10 mouse cellular contexts compared by ENCODE assay signal in genomic region chr19:60883129-60883528, GRCm38 (mm10). TPM values are rescaled to one million over a fixed set of nuclear protein-coding genes. Genes with fewer than 3 reads are reported as not detected.
A peak's percentile ranks its signal among the peaks of the same experiment; 100 is the strongest.
DNase-seq lines count a peak whose midpoint lies in the region; ATAC-seq and TF ChIP-seq lines count a peak whose summit lies in the region.
"Had no signal": no experiment of that assay in that cellular context is flagged by ENCODE, and none has a peak within 500 bp of the region (broad histone marks: within the 10 kb centered on the region; RNA-seq: fewer than 3 reads in every experiment).

No protein-coding gene starts in this region.

- WGBS in liver, adult 2 months: 25% methylated on average over 3 of the region's 3 CpGs
- 35% methylated on average over 3 of the region's 3 CpGs for WGBS in liver, embryonic 12.5 days (ENCODE audit: insufficient replicate concordance)
- 4% methylated on average over 3 of the region's 3 CpGs for WGBS in embryonic facial prominence, embryonic 14.5 days
- WGBS in stomach, embryonic 16.5 days: 16% methylated on average over 3 of the region's 3 CpGs

- no peaks in the 10 kb centered on the region for H3K79me2 ChIP-seq in liver, adult 2 months (ENCODE audit: control insufficient read depth, insufficient read depth, low read length)

- H3K27ac ChIP-seq in liver, adult 2 months (replicated peaks; ENCODE audit: insufficient read depth, low read depth, low read length): no peak overlapping the region
- no peak overlapping the region for H3K27ac ChIP-seq in liver, embryonic 12.5 days
- no peak overlapping the region for H3K27ac ChIP-seq in embryonic facial prominence, embryonic 14.5 days (replicated peaks; ENCODE audit: low read depth, low read length)
- H3K27ac ChIP-seq in stomach, embryonic 16.5 days (ENCODE audit: low read length): no peak overlapping the region
- H3K27ac ChIP-seq: lung, embryonic 15.5 days; stomach, embryonic 15.5 days had no signal

- H3K27me3 ChIP-seq in liver, adult 2 months (ENCODE audit: control insufficient read depth, insufficient read depth, low read length): no peaks in the 10 kb centered on the region
- H3K27me3 ChIP-seq in liver, embryonic 12.5 days (replicated peaks): no peaks in the 10 kb centered on the region
- H3K27me3 ChIP-seq in embryonic facial prominence, embryonic 14.5 days (replicated peaks; ENCODE audit: control insufficient read depth, insufficient read depth, low read length): no peaks in the 10 kb centered on the region
- H3K27me3 ChIP-seq in stomach, embryonic 16.5 days (ENCODE audit: control insufficient read depth, insufficient read depth, low read length): no peaks in the 10 kb centered on the region
- H3K27me3 ChIP-seq: lung, embryonic 15.5 days; stomach, embryonic 15.5 days had no signal

- no peak overlapping the region for H3K4me3 ChIP-seq in liver, adult 2 months (ENCODE audit: insufficient read depth, low read depth, low read length)
- H3K4me3 ChIP-seq in liver, embryonic 12.5 days: no peak overlapping the region
- H3K4me3 ChIP-seq in embryonic facial prominence, embryonic 14.5 days (ENCODE audit: low read depth, low read length): no peak overlapping the region
- no peak overlapping the region for H3K4me3 ChIP-seq in stomach, embryonic 16.5 days (replicated peaks; ENCODE audit: low read length)
- H3K4me3 ChIP-seq: lung, embryonic 15.5 days; stomach, embryonic 15.5 days had no signal

- H3K4me1 ChIP-seq in liver, adult 2 months (ENCODE audit: control insufficient read depth, insufficient read depth, low read length): no peaks in the 10 kb centered on the region; the same call in 1 of the 2 replicates
- H3K4me1 ChIP-seq in liver, embryonic 12.5 days: peaks cover 22% of the 10 kb centered on the region
- H3K4me1 ChIP-seq in embryonic facial prominence, embryonic 14.5 days (ENCODE audit: control insufficient read depth, insufficient read depth, low read length): no peaks in the 10 kb centered on the region
- H3K4me1 ChIP-seq in stomach, embryonic 16.5 days (ENCODE audit: control insufficient read depth, insufficient read depth, low read length): no peaks in the 10 kb centered on the region
- H3K4me1 ChIP-seq: lung, embryonic 15.5 days; stomach, embryonic 15.5 days had no signal

- H3K4me2 ChIP-seq in liver, embryonic 12.5 days: no peak overlapping the region
- H3K4me2 ChIP-seq in embryonic facial prominence, embryonic 14.5 days (ENCODE audit: low read depth, low read length): no peak overlapping the region
- H3K4me2 ChIP-seq in stomach, embryonic 16.5 days (ENCODE audit: low read depth, low read length): no peak overlapping the region
- H3K4me2 ChIP-seq: lung, embryonic 15.5 days; stomach, embryonic 15.5 days had no signal

- peak; percentile 53 for DNase-seq in adrenal gland, postnatal 10 days
- no peak for DNase-seq in adrenal gland, adult 8-10 months
- DNase-seq in liver, adult 2 months (ENCODE audit: extremely low read depth, low read depth, low spot score): peak; percentile 50
- DNase-seq in embryonic facial prominence, embryonic 14.5 days (ENCODE audit: low spot score): peak; percentile 55
- DNase-seq in left cerebral cortex, adult 18-20 months (ENCODE audit: low spot score in 2 of 2): peak; percentile 37 to 47
- no peak for DNase-seq in ovary, postnatal 10 days (ENCODE audit: low spot score)

- no peaks in the 10 kb centered on the region for H3K9me3 ChIP-seq in liver, embryonic 12.5 days (replicated peaks)
- no peaks in the 10 kb centered on the region for H3K9me3 ChIP-seq in embryonic facial prominence, embryonic 14.5 days (ENCODE audit: control insufficient read depth, low read length)
- no peaks in the 10 kb centered on the region for H3K9me3 ChIP-seq in stomach, embryonic 16.5 days (replicated peaks; ENCODE audit: control insufficient read depth, low read length)
- H3K9me3 ChIP-seq: lung, embryonic 15.5 days; stomach, embryonic 15.5 days had no signal

- TF ChIP-seq POLR2A in liver, adult 2 months (IDR thresholded peaks at IDR 0.05; ENCODE audit: extremely low read depth, insufficient read depth, low read length): no peak

- 0 out of 2 replicates have a peak, but pooled peaks have one; percentile 11 for TF ChIP-seq CTCF in liver, adult 2 months (IDR thresholded peaks at IDR 0.05; ENCODE audit: low read depth, low read length)

- no peak overlapping the region for H3K9ac ChIP-seq in liver, adult 2 months (ENCODE audit: low read depth, low read length)
- no peak overlapping the region for H3K9ac ChIP-seq in liver, embryonic 12.5 days
- H3K9ac ChIP-seq in embryonic facial prominence, embryonic 14.5 days (ENCODE audit: low read depth, low read length): no peak overlapping the region
- no peak overlapping the region for H3K9ac ChIP-seq in stomach, embryonic 16.5 days (ENCODE audit: low read length)
- H3K9ac ChIP-seq: lung, embryonic 15.5 days; stomach, embryonic 15.5 days had no signal

- H3K36me3 ChIP-seq in liver, adult 2 months (ENCODE audit: control insufficient read depth, insufficient read depth, low read length): no peaks in the 10 kb centered on the region
- no peaks in the 10 kb centered on the region for H3K36me3 ChIP-seq in liver, embryonic 12.5 days
- no peaks in the 10 kb centered on the region for H3K36me3 ChIP-seq in embryonic facial prominence, embryonic 14.5 days (ENCODE audit: control insufficient read depth, insufficient read depth, low read length)
- H3K36me3 ChIP-seq in stomach, embryonic 16.5 days (ENCODE audit: control insufficient read depth, insufficient read depth, low read length): no peaks in the 10 kb centered on the region
- H3K36me3 ChIP-seq: lung, embryonic 15.5 days; stomach, embryonic 15.5 days had no signal

- ATAC-seq in liver, embryonic 12.5 days: no peak
- 0 out of 2 replicates have a peak, but pooled peaks have one; percentile 22 for ATAC-seq in embryonic facial prominence, embryonic 14.5 days (ENCODE audit: low read depth)
- peak; percentile 47; the same call in 1 of the 2 replicates for ATAC-seq in stomach, embryonic 16.5 days (ENCODE audit: insufficient read depth, low FRiP score)

RNA-seq across cellular contexts. Expression of gene Grk5, which starts 6.4 kb away (rescaled TPM):
- 10 to 100 TPM; 13.1 to 14.6 TPM for total RNA-seq in adrenal gland, postnatal 10 days (2021)
- 10 to 100 TPM; 25.4 to 74.3 (median 41.9) TPM for total RNA-seq in adrenal gland, adult 8-10 months (2022)
- 2.2 and 3.0 TPM in 2 replicates for total RNA-seq in liver, adult 2 months (2014; rRNA removed)
- polyA plus RNA-seq in liver, adult 2 months (2012; rRNA removed): 0.48 and 0.98 TPM in 2 replicates
- 1.2 and 1.5 TPM in 2 replicates for polyA plus RNA-seq in liver, embryonic 12.5 days (2016; fragmentation: Nextera tagmentation; extraction: Ambion mirVana)
- polyA plus RNA-seq in embryonic facial prominence, embryonic 14.5 days (2014; fragmentation: Nextera tagmentation; extraction: Ambion mirVana): 2.2 and 2.8 TPM in 2 replicates
- 10 to 100 TPM; 12.8 to 14.1 TPM for total RNA-seq in left cerebral cortex, adult 18-20 months (2021)
- 2.5 and 3.4 TPM in 2 replicates for polyA plus RNA-seq in stomach, embryonic 16.5 days (2015; fragmentation: Nextera tagmentation; extraction: Ambion mirVana)

RNA-seq across cellular contexts. Expression of gene Prdx3, which starts 8.8 kb away (rescaled TPM):
- 100 to 1,000 TPM; 406 to 429 TPM for total RNA-seq in adrenal gland, postnatal 10 days (2021)
- total RNA-seq in adrenal gland, adult 8-10 months (2022): 1,000 to 10,000 TPM in 1 of 4 experiments, 100 to 1,000 TPM in 3; 669 to 1,028 (median 803) TPM
- 191 and 199 TPM in 2 replicates for total RNA-seq in liver, adult 2 months (2014; rRNA removed)
- polyA plus RNA-seq in liver, adult 2 months (2012; rRNA removed): 157 and 170 TPM in 2 replicates
- polyA plus RNA-seq in liver, embryonic 12.5 days (2016; fragmentation: Nextera tagmentation; extraction: Ambion mirVana): 417 TPM in 2 replicates
- 121 and 123 TPM in 2 replicates for polyA plus RNA-seq in embryonic facial prominence, embryonic 14.5 days (2014; fragmentation: Nextera tagmentation; extraction: Ambion mirVana)
- 10 to 100 TPM; 71.2 to 75.6 TPM for total RNA-seq in left cerebral cortex, adult 18-20 months (2021)
- 119 and 126 TPM in 2 replicates for polyA plus RNA-seq in stomach, embryonic 16.5 days (2015; fragmentation: Nextera tagmentation; extraction: Ambion mirVana)

RNA-seq across cellular contexts. Expression of gene Sfxn4, which starts 21.9 kb away (rescaled TPM):
- total RNA-seq in adrenal gland, postnatal 10 days (2021): 1 to 10 TPM; 4.1 to 6.4 TPM
- 10 to 100 TPM in 2 of 4 experiments, 1 to 10 TPM in 2; 6.7 to 12.5 (median 9.6) TPM for total RNA-seq in adrenal gland, adult 8-10 months (2022)
- total RNA-seq in liver, adult 2 months (2014; rRNA removed): 0.47 and 0.55 TPM in 2 replicates
- polyA plus RNA-seq in liver, adult 2 months (2012; rRNA removed): 0.11 TPM in 1 of 2 replicates, not detected in the other
- 1.7 and 1.8 TPM in 2 replicates for polyA plus RNA-seq in liver, embryonic 12.5 days (2016; fragmentation: Nextera tagmentation; extraction: Ambion mirVana)
- polyA plus RNA-seq in embryonic facial prominence, embryonic 14.5 days (2014; fragmentation: Nextera tagmentation; extraction: Ambion mirVana): 8.4 and 10.1 TPM in 2 replicates
- total RNA-seq in left cerebral cortex, adult 18-20 months (2021): 10 to 100 TPM; 16.2 to 17.3 TPM
- 5.5 and 5.7 TPM in 2 replicates for polyA plus RNA-seq in stomach, embryonic 16.5 days (2015; fragmentation: Nextera tagmentation; extraction: Ambion mirVana)

Comparison
In these comparisons a context has a peak if more than half of its experiments do, and no peak if none do; other contexts are left out.
1. DNase-seq: peak in adrenal gland, postnatal 10 days (single experiment), liver, adult 2 months (single experiment), embryonic facial prominence, embryonic 14.5 days (single experiment) and left cerebral cortex, adult 18-20 months (2 of 2); none in adrenal gland, adult 8-10 months (single experiment) and ovary, postnatal 10 days (single experiment).